Mouse (Mus musculus) adrenal gland (tissue): ENCODE results near the gene Guca2b.

Experiments used
- intact Hi-C: fragments of 180-260 bp; cut with DNase I; formaldehyde crosslinking; loops from one replicate; pipeline ENCODE4 v1.15.1; 2025
- long read RNA-seq, 2 experiments: library from polyadenylated mRNA; unstranded; transcript quantifications; one replicate each; pipeline ENCODE4 v2.0.0; 2020; ENCODE audit warnings: borderline replicate concordance in 1 of 2; ENCODE audit not compliant: insufficient replicate concordance in 1 of 2

The Guca2b gene
- long read RNA-seq, experiment 1: 0 reads
- long read RNA-seq, experiment 2: 0 reads

DNA sequence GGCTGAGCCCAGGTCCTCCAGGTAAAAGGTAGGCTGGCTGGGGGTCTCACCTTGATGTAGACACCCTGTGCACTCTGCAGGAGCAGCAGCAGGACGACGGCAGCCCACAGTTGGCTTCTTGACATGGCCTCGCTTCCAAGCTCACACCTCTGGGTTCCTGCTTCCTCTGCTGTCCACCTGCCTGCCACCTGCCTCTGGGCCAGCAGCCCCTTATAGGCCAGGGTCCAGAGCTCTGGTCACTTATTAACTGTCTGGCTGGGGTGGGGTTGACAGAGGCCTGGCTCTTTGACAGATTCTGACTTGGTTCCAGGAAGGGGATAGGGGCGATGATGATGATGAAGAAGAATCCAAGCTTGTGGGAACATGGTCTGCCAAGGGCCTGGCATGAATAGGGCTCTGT, at the start of gene Guca2b:
Gene Guca2b (minus strand): TSS at position 224 of the 400 bp plus-strand sequence.
- intact Hi-C loops: no loop called here

DNA sequence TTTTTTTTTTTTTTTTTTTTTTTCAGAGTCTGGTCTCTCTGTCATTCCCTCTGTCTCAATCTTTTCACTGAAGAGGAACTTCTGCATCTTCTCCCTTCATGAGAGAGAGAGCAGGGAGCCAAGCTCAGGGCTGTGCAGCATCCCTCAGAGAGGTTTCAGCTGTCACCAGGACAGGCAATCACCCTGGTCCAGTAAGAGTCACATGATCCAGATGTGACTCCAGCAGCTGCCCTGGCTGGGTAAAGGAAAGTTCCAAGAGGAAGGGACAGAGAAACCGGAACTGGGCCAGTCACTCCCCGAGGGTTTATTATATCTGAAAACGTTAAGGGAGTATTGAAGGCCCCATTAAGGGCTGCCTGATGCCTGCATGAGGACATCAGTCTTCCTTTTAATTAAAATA, 49.0 kb upstream of the Guca2b start:
- intact Hi-C loops: no loop called here

DNA sequence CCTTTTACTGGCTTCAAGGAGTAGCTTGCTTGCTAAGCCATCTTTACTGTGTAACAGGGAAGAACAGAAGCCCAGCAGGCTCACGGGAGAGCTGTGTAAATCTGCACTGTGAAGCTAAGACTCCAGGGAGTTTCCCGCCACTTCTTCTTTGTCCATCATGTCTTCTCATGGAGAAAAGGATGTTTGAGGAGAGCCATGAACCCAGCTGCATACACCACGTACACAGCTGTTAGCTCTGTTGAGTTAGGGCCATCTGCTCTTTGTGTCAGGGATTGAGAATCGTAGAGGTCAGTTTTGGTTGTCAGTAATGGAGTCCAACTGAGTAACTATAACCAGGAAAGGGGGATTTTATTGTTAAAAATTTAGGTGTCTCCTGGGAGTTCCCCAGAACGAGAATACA, 48.6 kb upstream of the Guca2b start:
- intact Hi-C loops: no loop called here

DNA sequence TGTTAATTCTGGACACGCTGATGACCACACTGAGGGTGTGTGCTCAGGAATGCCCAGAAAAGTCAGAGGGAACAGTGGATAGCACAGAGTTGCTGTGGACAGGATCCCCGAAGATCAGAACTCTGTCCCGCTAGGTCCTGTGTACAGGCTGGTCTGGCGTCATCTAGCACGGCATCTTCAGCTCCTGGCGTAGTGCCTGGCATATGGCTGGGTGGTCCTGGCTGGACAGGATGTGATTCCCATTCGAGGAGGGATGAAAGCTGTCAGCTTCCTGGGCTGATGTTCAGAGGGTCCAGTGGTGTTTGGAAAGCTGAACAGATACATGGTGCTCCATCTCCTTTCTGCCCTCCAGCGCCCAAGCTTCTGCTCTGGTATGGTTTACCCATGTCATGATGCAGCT, 45.2 kb upstream of the Guca2b start:
- intact Hi-C loops: no loop called here

DNA sequence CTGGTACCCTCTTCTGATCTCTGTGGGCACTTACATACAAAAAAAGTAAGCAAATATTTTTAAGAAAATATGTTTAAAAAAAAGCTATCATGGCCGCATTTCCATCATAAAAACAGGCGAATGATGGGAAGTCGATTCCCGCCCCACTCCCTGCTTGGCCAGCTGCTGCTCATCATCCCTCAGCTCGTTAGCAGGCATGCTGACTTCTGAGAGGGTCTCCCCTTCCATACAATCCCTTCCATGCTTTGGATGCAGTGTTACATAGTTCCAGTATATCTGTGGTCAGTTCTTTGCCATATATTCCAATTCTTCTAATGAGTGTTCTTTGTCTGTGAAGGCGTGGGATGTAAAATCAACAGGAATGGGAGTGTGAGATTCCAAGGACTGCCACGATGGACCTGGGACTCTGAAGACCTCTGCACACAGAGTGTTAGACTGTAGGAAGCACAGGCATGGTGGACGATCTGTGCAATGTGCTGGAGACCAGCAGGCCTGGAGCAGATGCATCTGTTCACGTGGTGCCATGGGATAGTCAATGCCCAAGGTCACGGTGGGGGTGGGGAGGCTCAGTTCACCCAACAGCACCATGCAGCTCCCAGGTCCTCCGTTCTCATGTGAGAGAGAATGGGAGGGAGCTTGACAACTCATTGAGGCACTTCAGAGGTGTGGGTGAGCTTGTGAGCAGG, 42.7 kb upstream of the Guca2b start:
- intact Hi-C loops: no loop called here

- intact Hi-C loops: no loop called here
Observed at GRCm38 (mm10) chr4:119698339-119698738, 39.6 kb upstream of the Guca2b start.

GRCm38 (mm10) chr4:119685746-119686145, 27.0 kb upstream of the Guca2b start:
- intact Hi-C loops: no loop called here

DNA sequence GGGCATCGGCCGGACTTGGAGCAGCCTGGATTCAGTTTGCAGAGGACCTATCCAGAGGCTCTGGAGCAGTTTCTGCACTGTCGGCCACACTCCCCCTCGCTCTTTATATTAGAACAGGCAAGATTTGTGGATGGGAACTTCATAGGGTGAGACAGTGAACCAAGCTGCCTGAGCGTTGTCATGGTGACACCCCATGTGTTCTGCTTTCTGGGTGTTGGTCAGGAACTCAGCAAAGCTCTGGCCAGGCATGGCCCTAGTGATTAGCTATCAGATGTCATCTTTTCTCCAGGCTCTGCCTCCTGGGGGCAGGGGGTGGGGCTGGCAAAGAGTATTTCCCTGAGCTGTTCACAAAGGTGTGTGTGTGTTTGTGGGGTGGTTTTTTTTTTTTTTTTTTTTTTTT, 23.8 kb upstream of the Guca2b start:
- intact Hi-C loops: no loop called here

- intact Hi-C loops: no loop called here
Observed at GRCm38 (mm10) chr4:119672685-119673084, 13.9 kb upstream of the Guca2b start.

- intact Hi-C loops: no loop called here
Observed at GRCm38 (mm10) chr4:119671164-119671563, 12.4 kb upstream of the Guca2b start.

DNA sequence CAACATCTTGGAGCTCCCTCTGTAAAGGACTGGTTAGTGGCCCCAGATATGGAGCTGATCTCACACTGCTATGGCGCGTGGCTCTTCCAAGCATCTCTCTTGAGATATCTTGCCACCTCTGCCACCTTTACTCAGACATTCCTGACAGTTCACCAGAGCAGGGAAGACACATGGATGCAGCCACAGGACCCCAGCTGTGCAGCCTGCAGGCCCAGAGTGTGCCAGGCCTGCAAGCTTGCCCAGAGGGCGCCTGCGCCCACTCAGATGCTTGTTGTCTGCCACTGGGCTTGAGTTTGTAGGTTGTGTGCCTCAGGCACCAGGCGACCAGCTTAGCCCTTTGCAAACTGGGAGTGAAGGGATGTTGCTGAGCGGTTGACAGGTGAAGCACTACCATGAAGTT, 12.0 kb upstream of the Guca2b start:
- intact Hi-C loops: no loop called here

DNA sequence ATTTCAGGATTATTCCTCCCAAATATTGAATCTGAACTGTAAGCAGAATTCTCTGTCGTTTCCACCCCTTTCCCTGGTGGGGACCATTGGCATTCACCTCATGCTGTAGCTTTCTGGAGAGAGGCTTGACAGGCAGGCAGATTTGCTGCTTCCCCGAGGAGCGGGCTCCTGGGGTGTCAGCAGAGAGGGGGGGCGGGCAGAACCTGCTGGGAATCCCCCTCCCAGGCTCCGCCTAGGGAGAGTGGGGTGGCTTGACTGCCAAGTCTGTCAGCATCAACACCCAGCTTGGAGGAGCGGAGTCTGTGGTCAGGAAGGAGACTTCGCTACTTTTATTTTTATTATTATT, 11.4 kb upstream of the Guca2b start:
- intact Hi-C loops: no loop called here

GRCm38 (mm10) chr4:119669356-119670209, 10.8 kb upstream of the Guca2b start:
- intact Hi-C loops: loop anchor here (5.0 kb wide), 2 partner anchors 37 to 422 kb away; no protein-coding TSS in a partner anchor

- intact Hi-C loops: loop anchor here (5.0 kb wide), 2 partner anchors 36 to 421 kb away; no protein-coding TSS in a partner anchor
Observed at GRCm38 (mm10) chr4:119668596-119668995, 9.8 kb upstream of the Guca2b start.

GRCm38 (mm10) chr4:119668185-119668584, 9.4 kb upstream of the Guca2b start:
- intact Hi-C loops: loop anchor here (5.0 kb wide), 2 partner anchors 36 to 421 kb away; no protein-coding TSS in a partner anchor

DNA sequence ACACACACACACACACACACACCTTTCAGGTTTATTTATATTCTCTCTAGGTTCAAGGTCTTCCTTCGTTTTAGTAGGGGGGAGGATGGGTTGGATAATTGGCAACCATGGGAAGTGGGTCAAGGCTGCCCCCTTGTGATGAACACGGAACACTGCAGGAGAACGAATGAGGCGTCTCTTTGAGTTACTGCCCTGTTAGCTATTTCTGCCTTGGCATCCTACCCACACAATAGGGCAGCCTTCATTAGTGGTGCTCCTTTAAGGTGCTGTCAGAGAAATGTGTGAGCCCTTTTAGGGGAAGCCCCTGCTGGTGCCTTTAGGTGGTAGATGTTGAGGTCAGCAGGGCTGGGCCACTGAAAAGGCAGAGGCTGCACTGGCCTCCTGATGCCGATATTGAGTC, 8.7 kb upstream of the Guca2b start:
- intact Hi-C loops: loop anchor here (5.0 kb wide), 2 partner anchors 35 to 420 kb away; no protein-coding TSS in a partner anchor

- intact Hi-C loops: loop anchor here (5.0 kb wide), 2 partner anchors 34 to 419 kb away; no protein-coding TSS in a partner anchor
Observed at GRCm38 (mm10) chr4:119666116-119666515, 7.4 kb upstream of the Guca2b start.

- intact Hi-C loops: loop anchor here (5.0 kb wide), 2 partner anchors 33 to 418 kb away; no protein-coding TSS in a partner anchor
Observed at GRCm38 (mm10) chr4:119665166-119665565, 6.4 kb upstream of the Guca2b start.

DNA sequence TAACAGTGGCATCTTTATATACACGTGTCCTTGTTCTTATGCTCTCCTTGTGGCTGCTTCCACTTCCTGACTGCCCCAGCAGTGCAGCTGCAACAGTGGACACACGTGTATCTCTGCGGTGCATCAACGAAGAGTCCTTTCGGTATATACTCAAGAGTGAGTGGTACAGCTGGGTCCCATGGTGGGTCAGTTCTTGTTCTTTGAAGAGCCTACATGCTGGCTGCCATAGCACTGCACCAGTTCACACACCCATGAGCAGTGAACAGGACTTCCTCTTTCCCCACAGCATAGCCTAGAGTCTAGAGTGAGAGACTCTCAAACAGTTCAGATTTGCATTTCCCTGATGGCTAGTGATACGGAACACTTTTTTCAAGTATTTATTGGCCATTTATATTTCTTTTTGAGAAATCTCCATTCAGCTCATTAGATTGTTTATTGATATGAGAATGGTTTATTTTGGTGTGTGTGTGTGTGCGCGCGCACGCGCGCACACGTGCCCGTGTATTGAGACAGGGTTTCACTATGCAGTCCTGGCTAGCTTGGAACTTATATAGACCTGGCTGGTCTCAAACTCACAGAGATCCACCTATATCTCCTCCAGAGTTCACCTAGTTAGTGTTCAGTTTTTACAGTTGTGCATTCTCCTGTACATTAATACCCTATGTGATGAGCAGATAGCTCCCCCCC, 4.8 kb upstream of the Guca2b start:
- intact Hi-C loops: no loop called here

DNA sequence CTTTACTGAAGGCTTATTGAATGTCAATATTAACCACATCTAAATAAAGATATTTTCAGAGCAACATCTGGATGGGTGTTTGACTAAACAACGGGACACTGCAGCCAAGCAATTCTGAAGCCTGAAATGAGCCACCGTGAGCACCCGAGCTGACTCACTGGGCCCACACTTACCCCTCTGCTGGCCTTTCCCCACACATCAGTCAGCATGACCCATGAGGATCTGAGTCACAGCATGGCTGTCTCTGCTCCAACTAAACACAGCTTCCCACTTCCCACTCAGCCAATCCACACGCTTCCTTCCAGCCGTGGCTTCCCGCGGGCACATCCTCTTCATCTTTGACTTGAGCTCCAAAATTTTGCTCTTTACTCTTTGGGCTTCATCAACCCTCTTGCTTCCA, 4.2 kb upstream of the Guca2b start:
- intact Hi-C loops: no loop called here

DNA sequence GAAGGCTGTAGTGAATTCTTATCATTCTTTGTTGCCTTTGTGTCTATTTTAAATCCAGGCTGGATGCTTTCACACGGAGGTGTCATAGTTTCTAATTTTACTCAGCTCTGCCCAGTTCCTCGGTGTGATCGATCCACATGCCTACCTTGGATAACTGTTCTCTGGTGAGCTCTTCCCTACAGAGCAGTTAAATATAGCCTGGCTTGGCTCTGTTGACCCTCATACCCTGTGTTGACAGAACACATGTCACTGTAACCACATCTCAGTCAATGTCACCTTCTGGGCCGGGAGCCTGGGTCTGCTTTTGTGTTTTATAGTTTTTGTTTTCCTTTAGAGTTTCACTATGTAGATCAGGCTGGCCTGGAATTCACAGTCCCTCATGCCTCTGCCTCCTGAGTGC, 3.4 kb upstream of the Guca2b start:
- intact Hi-C loops: no loop called here

GRCm38 (mm10) chr4:119660007-119660406, 1.3 kb upstream of the Guca2b start:
- intact Hi-C loops: no loop called here
